Mouse (Mus musculus) embryo, embryonic 11 days (tissue): ENCODE data around the gene Rtp2.
A peak's percentile ranks its signal among the peaks of the same experiment; 100 is the strongest.

Source experiments
- DNase-seq: peaks from one replicate; pipeline ENCODE4 v3.0.0-alpha.2; 2015

The Rtp2 gene

GRCm38 (mm10) chr16:23932294-23932693 lies at the start of gene Rtp2:
Rtp2 (minus strand) TSS chr16:23932394.
- no peak for DNase-seq

DNA sequence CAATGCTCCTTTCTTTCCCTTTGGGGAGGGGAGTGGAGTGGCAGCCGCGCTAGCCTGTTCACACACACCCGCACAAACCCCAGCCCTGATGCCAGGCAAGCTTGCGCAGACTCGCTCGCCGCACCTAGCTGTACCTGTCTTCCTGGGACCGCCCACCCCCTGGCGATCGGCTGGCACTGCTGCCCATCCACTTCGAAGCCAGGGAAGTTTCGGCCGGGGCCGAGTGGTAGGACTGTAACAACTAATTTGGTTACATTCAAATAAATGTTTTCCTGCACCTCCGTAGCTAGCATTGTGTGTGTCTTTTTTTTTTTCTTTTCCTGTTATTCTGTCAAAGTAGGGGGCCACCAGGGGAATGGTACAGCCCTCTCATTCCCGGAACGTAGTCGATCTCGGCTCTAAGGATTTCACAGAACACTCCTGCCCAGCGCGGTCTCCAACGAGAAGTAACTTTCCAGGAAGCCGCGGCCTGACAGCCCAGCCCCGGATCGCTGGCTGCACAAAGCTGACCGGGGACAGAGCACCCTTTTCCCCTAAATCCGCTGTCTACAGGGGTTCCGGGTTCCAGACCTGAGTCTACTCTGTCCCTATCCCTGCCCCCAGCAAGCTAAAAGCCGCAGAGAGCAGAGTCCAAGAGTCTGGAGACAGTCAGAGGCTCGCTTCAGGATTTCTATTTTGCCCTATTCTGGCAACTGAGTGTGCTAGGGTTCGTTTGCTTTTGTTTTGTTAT lies 49.0 kb upstream of the Rtp2 start:
- peak; percentile 54 for DNase-seq

DNA sequence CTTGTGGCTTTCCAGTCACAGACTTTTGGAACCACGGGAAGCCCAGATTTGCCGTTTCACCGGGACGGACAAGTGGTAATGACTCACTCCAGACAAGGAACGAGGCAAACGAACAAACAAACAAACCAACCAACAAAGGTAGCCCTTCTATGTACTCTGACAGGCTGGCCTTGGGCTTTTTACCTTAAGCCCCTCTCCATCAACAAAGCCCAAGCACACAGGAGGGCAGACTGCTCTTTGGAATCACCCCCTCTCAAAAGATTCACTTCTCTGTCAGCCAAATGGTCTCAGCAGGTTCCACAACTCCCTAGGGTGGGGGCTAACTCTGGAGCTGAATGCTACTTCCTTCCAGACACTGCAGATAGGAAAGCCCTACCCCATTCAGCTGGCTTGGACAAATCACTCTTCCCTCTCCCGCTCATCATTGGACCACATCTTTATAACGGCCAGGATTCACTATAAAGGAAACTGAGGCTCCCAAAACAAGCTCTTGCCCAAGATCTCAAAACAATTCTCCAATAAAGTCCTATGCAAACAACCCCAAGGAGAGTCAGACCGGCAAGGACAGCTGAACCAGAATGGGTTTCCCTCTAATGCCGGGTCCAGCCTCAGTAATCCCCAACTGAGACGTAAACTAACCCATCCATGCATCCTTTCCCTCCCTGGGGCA lies 48.1 kb upstream of the Rtp2 start:
- no peak for DNase-seq

DNA sequence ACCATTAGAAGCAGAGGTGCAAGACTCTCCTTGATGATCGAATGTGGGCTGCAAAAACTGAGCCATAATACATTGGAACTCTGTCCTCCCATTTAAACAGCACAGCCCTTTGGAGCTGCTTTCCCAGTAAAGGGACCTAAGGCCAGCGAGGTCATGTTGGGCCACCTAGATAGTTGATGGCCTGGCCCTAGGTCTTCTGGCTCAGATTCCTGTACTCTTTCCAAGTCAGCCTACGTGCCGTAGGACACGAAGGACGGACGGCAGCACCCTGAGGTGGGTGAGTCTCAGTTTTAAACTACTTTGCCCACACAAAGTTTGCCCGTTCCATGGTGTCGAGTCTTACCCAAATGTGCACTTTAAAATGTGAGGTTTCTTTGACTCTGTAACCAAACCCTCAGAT lies 47.3 kb upstream of the Rtp2 start:
- DNase-seq: no peak

- no peak for DNase-seq
Observed at GRCm38 (mm10) chr16:23978495-23978894, 46.3 kb upstream of the Rtp2 start.

GRCm38 (mm10) chr16:23977732-23978131 lies 45.5 kb upstream of the Rtp2 start:
- no peak for DNase-seq

DNA sequence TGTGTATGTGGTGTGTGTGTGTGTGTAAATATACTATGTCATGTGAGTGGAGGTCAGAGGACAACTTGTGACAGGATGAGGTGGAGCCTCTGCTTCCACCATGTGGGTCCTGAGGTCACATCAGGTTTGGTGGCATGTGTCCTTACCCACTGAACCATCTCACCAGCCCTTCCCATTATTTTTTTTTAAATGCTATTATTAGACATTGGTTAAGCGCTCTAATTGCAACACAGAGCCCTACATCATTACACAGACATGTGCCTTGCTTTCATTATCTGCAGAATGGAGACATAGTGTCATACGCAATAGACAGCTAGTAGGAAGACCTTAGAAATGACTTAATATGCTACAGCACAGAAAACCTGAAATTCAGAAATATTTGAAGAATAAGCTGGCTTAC lies 44.0 kb upstream of the Rtp2 start:
- DNase-seq: no peak

GRCm38 (mm10) chr16:23973635-23974367 lies 41.6 kb upstream of the Rtp2 start:
- no peak for DNase-seq

GRCm38 (mm10) chr16:23972901-23973300 lies 40.7 kb upstream of the Rtp2 start:
- DNase-seq: no peak

GRCm38 (mm10) chr16:23972126-23972740 lies 40.0 kb upstream of the Rtp2 start:
- DNase-seq: no peak

DNA sequence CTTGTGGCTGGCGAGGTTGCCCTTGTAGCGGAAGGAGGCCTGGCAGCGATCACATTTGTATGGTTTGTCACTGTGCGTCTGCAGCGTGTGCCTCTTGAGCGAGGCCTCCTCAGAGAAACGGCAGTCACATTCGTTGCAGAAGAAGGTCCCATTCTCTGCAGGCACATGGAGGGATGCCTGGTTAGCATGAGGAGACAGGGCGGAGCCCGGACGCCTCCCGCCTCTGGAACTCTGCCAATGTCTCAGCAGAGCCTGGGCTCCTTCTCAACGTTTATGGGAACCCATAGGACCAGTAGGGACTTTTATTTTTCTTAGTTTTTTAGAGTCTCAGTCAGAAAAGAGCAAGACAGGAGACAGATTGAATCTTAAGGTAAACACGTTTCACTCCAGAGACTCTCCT lies 37.7 kb upstream of the Rtp2 start:
- no peak for DNase-seq

DNA sequence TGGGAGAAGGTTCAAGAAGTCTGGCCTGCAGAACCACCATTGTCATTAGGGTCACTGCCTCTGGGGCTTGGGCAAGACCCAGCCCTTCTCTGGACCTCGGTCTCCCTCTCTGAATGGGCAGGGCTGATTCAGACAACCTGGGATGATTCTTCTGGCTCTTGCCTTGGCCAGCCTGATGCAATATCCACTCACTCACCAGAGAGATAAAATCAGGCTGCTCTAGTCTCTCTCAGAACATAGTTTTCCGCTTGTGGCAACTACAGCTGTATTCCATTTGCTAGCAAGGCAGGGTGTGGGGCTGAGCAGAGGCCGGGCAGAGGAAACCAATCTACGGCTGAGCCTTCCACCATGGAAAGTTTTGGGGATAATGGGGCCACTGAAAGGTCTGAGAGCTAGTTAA lies 36.7 kb upstream of the Rtp2 start:
- DNase-seq: no peak

GRCm38 (mm10) chr16:23967301-23967700 lies 35.1 kb upstream of the Rtp2 start:
- DNase-seq: no peak

- DNase-seq: no peak
Observed at GRCm38 (mm10) chr16:23966066-23966465, 33.9 kb upstream of the Rtp2 start.

DNA sequence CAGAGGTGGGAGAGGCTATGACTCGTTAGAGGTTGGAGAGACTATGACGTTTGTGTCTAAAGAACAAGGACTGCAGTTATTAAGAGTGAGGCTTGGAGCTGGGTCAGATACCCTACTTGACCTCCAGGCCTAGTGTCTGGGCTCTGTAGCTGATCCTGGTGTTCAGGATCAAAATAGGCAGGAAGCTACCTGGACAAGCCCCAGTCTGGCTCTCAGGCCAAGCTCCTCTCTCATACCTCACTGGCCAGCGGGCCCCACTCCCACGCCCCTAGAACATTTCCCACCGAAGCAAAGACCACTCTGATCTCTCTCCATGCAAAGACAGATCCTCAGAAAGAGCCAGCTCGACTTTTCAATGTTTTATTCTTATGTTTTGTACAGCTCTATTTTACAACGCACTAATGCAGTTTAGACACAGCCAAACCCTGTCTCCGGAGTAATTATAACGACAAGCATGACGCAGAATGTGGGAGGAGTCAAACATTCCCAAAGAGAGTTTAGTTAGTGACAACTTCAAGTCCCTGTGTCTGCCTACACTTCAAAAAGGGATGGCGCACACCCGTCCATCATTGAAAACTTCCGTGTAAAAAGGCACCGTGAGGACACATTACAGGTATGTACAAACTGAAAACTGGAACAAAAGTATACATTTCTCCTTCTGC lies 32.6 kb upstream of the Rtp2 start:
- no peak for DNase-seq

DNA sequence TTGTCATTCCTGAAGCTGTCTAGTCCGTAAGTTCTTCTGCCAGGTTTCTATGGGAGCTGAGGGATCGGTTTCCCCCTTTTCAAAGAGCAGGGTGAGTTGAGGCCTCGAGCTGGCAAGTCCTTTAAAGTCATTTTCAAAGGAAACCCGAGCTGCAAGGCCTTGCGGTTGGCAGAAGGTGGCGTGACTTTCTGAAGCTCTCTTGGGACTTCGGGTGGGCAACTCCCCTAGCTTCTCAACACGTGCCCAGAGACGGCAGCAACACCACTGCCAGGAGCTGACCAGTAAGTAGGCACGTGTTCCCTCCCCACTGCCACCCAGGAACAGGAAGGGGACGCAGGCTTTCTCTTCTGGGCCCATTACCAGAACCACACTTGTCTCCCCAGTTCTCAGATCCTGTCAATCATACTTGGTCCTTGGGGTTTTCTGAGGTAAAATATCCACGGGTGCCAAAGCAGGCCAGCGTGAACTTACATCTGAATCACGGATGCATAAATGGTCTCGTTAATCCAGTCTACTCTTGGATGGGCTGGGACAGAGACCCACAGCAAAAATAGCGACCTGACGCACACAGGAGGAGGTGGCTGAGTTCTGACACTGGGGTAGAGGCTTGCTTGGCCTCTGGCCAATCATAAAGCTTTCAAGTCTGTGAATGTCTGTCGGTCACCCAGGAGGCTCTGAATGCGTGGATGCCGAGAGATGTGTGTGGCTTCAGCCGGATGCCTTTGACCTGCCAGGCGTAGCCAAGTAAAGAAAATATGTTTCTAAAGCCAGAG lies 31.9 kb upstream of the Rtp2 start:
- DNase-seq: no peak

DNA sequence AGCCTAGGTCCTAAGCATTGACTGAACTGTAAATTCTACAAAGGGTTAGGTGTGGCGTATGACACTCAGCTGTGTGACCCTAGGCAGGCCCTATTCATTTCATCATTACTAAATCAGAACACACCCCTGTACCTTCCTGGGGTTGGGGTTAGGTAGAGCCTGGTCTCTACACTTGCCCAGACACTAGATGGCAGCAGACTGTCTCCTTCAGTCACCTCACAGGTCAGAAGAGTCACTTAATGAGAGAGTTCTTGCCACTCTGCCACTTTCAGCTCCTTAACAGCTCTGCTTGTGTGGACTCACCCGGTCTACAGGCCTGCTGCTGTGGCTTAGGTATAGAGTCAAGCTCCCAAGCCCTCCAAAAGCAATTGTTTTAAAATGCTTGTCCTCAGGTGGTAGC lies 30.2 kb upstream of the Rtp2 start:
- no peak for DNase-seq

DNA sequence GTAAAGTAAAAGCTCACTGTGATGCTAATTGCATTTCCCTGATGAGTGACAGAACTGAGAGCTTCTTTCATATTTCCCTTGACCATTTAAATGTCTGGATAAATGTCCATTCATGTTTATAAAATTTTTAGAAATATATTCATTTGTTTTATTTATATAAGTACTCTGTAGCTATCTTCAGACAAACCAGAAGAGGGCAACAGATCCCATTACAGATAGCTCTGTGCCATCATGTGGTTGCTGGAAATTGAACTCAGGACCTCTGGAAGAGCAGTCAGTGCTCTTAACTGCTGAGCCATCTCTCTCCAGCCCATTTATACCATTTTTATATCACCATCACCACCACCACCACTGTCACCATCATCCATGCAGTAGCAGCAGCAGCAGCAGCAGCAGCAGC lies 26.7 kb upstream of the Rtp2 start:
- no peak for DNase-seq

GRCm38 (mm10) chr16:23953959-23954260 lies 21.7 kb upstream of the Rtp2 start:
- DNase-seq: no peak

GRCm38 (mm10) chr16:23953189-23953958 lies 21.2 kb upstream of the Rtp2 start:
- peak; percentile 75 for DNase-seq

GRCm38 (mm10) chr16:23952101-23952727 lies 20.0 kb upstream of the Rtp2 start:
- no peak for DNase-seq
